ENCODE assay signal across 8 mouse cellular contexts in the genomic region with DNA sequence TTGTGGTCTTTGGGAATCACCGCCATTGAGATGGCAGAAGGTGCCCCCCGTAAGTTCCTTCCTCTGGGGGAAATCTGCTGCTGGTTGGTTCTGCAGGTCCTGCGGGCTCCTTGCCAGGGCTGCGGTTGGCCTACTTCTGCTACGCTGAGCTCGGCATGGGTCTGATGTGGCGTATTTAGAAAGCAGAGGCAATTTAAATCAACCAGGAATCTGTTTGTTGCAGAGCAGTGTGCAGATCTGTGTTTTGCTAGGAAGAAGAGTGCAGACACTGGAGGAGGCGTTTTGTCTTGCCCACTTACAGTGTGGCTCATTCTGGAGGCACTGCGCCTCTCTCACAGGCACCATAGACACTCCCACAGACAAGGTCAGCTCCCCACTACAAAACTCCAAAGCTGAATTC.
A peak's percentile ranks its signal among the peaks of the same experiment; 100 is the strongest.
DNase-seq lines count a peak whose midpoint lies in the region; ATAC-seq lines count a peak whose summit lies in the region.

No protein-coding gene starts in this region.

- no peak overlapping the region for H3K4me2 ChIP-seq in midbrain, embryonic 14.5 days (ENCODE audit: low read length)
- no peak overlapping the region for H3K4me2 ChIP-seq in midbrain, embryonic 15.5 days
- no peak overlapping the region for H3K4me2 ChIP-seq in hindbrain, embryonic 16.5 days (ENCODE audit: low read length)

- no peaks in the 10 kb centered on the region for H3K9me3 ChIP-seq in midbrain, embryonic 14.5 days (ENCODE audit: control insufficient read depth, low read length)
- H3K9me3 ChIP-seq in midbrain, embryonic 15.5 days: no peaks in the 10 kb centered on the region
- H3K9me3 ChIP-seq in hindbrain, embryonic 16.5 days (ENCODE audit: control insufficient read depth, low read length): no peaks in the 10 kb centered on the region

- H3K27ac ChIP-seq in midbrain, embryonic 14.5 days (replicated peaks; ENCODE audit: low read depth, low read length): no peak overlapping the region
- H3K27ac ChIP-seq in midbrain, embryonic 15.5 days: no peak overlapping the region
- peak overlapping the region; percentile 2; the same call in 1 of the 2 replicates for H3K27ac ChIP-seq in hindbrain, embryonic 16.5 days (ENCODE audit: low read depth, low read length)

- no peak overlapping the region for H3K9ac ChIP-seq in midbrain, embryonic 14.5 days (replicated peaks; ENCODE audit: low read length)
- no peak overlapping the region for H3K9ac ChIP-seq in midbrain, embryonic 15.5 days
- peak overlapping the region; percentile 8; the same call in 1 of the 2 replicates for H3K9ac ChIP-seq in hindbrain, embryonic 16.5 days (ENCODE audit: low read depth, low read length)

- H3K4me3 ChIP-seq in midbrain, embryonic 14.5 days (replicated peaks; ENCODE audit: low read depth, low read length): no peak overlapping the region
- H3K4me3 ChIP-seq in midbrain, embryonic 15.5 days: no peak overlapping the region
- no peak overlapping the region for H3K4me3 ChIP-seq in hindbrain, embryonic 16.5 days (ENCODE audit: low read length)

- no peaks in the 10 kb centered on the region for H3K27me3 ChIP-seq in midbrain, embryonic 14.5 days (ENCODE audit: control insufficient read depth, insufficient read depth, low read length)
- H3K27me3 ChIP-seq in midbrain, embryonic 15.5 days (replicated peaks): no peaks in the 10 kb centered on the region
- no peaks in the 10 kb centered on the region for H3K27me3 ChIP-seq in hindbrain, embryonic 16.5 days (replicated peaks; ENCODE audit: control insufficient read depth, insufficient read depth, low read length)

- 0 out of 2 replicates have a peak, but pooled peaks cover 14% of the 10 kb centered on the region for H3K36me3 ChIP-seq in midbrain, embryonic 14.5 days (ENCODE audit: control insufficient read depth, insufficient read depth, low read length)
- no peaks in the 10 kb centered on the region for H3K36me3 ChIP-seq in midbrain, embryonic 15.5 days (replicated peaks)
- 0 out of 2 replicates have a peak, but pooled peaks cover 4% of the 10 kb centered on the region for H3K36me3 ChIP-seq in hindbrain, embryonic 16.5 days (ENCODE audit: control insufficient read depth, insufficient read depth, low read length)

- WGBS in midbrain, embryonic 14.5 days: 85% methylated on average over 9 of the region's 9 CpGs
- 84% methylated on average over 9 of the region's 9 CpGs for WGBS in midbrain, embryonic 15.5 days
- WGBS in hindbrain, embryonic 16.5 days: 56% methylated on average over 9 of the region's 9 CpGs

- peaks cover 14% of the 10 kb centered on the region for H3K4me1 ChIP-seq in midbrain, embryonic 14.5 days (ENCODE audit: control insufficient read depth, insufficient read depth, low read length)
- peaks cover 25% of the 10 kb centered on the region for H3K4me1 ChIP-seq in midbrain, embryonic 15.5 days
- H3K4me1 ChIP-seq in hindbrain, embryonic 16.5 days (ENCODE audit: control insufficient read depth, insufficient read depth, low read depth, low read length): peaks cover 29% of the 10 kb centered on the region

- ATAC-seq in cerebellum, adult (ENCODE audit: insufficient number of reproducible peaks, low FRiP score, low TSS enrichment): no peak
- ATAC-seq in midbrain, embryonic 14.5 days (ENCODE audit: low FRiP score, low TSS enrichment): no peak
- no peak for ATAC-seq in midbrain, embryonic 15.5 days (replicated peaks)
- ATAC-seq in hindbrain, embryonic 16.5 days: no peak

- DNase-seq in cerebellum, adult 11 months: peak; percentile 38
- peak; percentile 43 for DNase-seq in midbrain, embryonic 14.5 days
- DNase-seq in thymus, postnatal 14 days: peak; percentile 56
- no peak for DNase-seq in adrenal gland, postnatal 36 days
- DNase-seq in spleen, postnatal 4 days (ENCODE audit: low spot score in 2 of 2): no peak

Comparison
In these comparisons a context has a peak if more than half of its experiments do, and no peak if none do; other contexts are left out.
1. DNase-seq: peak in cerebellum, adult 11 months (single experiment), midbrain, embryonic 14.5 days (single experiment) and thymus, postnatal 14 days (single experiment); none in adrenal gland, postnatal 36 days (0 of 2) and spleen, postnatal 4 days (0 of 2).